Mouse (Mus musculus) limb, embryonic 11.5 days (tissue): ENCODE data around the gene Hyal3. TPM values are rescaled to one million over a fixed set of nuclear protein-coding genes. Genes with fewer than 3 reads are reported as not detected.

Experiments used
- ATAC-seq: fragments of 200-750 bp; cut with Nextera tagmentation; 2 replicates; pipeline ENCODE4 v1.8.0; 2017; ENCODE audit warnings: low read depth; ENCODE audit not compliant: insufficient number of reproducible peaks, low FRiP score, low TSS enrichment
- DNase-seq: peaks from one replicate; pipeline ENCODE4 v3.0.0-alpha.2; 2015; ENCODE audit warnings: low spot score
- H3K27ac ChIP-seq: fragments of 300-500 bp; sonication (generic); replicated peaks from 2 replicates; pipeline ENCODE4 v1.5.1; 2014; ENCODE audit warnings: low read depth, mild to moderate bottlenecking, low read length
- H3K27me3 ChIP-seq: fragments of 300-500 bp; sonication (generic); 2 replicates; pipeline ENCODE4 v1.6.1; 2014; ENCODE audit warnings: mild to moderate bottlenecking, low read length, mixed read lengths; ENCODE audit not compliant: control insufficient read depth, insufficient read depth
- H3K36me3 ChIP-seq: fragments of 300-500 bp; sonication (generic); 2 replicates; pipeline ENCODE4 v1.6.1; 2014; ENCODE audit warnings: mild to moderate bottlenecking, low read length, moderate library complexity, mixed read lengths; ENCODE audit not compliant: control insufficient read depth, insufficient read depth
- H3K4me1 ChIP-seq: fragments of 300-500 bp; sonication (generic); 2 replicates; pipeline ENCODE4 v1.6.1; 2014; ENCODE audit warnings: low read length, mixed read lengths; ENCODE audit not compliant: control insufficient read depth, insufficient read depth
- H3K4me2 ChIP-seq: fragments of 300-500 bp; sonication (generic); 2 replicates; pipeline ENCODE4 v1.6.1; 2014; ENCODE audit warnings: low read depth, mild to moderate bottlenecking, moderate library complexity; ENCODE audit not compliant: severe bottlenecking
- H3K4me3 ChIP-seq: fragments of 300-500 bp; sonication (generic); 2 replicates; pipeline ENCODE4 v1.5.1; 2014; ENCODE audit warnings: low read depth, low read length
- H3K9ac ChIP-seq: fragments of 300-500 bp; sonication (generic); 2 replicates; pipeline ENCODE4 v1.6.1; 2014; ENCODE audit warnings: mild to moderate bottlenecking, low read length
- H3K9me3 ChIP-seq: fragments of 300-500 bp; sonication (generic); 2 replicates; pipeline ENCODE4 v1.6.1; 2016; ENCODE audit warnings: low read length; ENCODE audit not compliant: control insufficient read depth
- WGBS: fragments of 180-500 bp; shearing (Covaris S2); extraction: QIAGEN DNeasy Blood & Tissue Kit; methylation state at CpG from one replicate; pipeline ENCODE4 v1.1.7; 2014; 5-methylcytosine and 5-hydroxymethylcytosine counted together
- polyA plus RNA-seq: library from polyadenylated mRNA; unstranded; fragments of >200 nt; fragmentation: Nextera tagmentation; extraction: Ambion mirVana; gene quantifications from 2 replicates; pipeline ENCODE4 v1.2.1, GENCODE M21; 2014

Gene Hyal3
- polyA plus RNA-seq, 1 experiment from 2014 or later: 0.57 TPM

DNA sequence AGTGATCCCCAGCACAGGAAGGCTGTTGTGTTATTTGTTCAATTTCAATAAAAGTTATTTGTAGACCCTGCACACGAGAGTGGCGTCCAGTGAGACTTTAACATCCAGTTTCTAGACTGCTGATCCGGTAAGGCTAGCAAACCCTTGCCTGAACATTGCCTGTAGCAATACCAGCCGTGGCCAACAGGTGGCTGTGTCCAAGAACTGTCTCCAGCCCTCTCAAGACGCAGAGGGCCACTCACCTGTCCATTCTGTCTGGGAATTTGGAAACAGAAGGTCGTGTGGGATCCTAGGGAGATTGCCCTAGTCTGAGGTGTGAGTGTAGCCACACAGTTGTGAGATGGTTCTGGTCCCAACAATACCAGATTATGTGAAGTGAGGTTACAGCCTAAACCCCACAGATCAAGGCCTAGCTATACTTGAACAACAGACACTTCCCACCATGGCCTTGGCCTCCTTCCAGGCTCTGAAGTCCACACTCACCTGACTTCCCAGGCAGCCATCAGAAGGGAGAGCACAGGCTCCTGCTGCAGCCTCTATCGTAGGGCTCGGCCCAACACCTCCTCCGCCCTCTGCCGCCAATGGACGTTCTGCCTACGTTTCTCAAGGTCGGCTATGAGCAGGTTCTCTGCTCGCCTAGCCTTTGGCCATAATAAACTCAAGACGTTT is 14.4 kb upstream of the Hyal3 start:
- DNase-seq (peak; percentile 91), ATAC-seq (no peak)
- no peak overlapping the region for H3K4me3 ChIP-seq
- peaks cover 11% of the 10 kb centered on the region; the same call in 1 of the 2 replicates for H3K36me3 ChIP-seq
- peaks cover 26% of the 10 kb centered on the region for H3K4me1 ChIP-seq
- no peak overlapping the region for H3K27ac ChIP-seq
- H3K9me3 ChIP-seq: no peaks in the 10 kb centered on the region
- H3K9ac ChIP-seq: no peak overlapping the region
- 65% methylated on average over 15 of the region's 15 CpGs for WGBS
- H3K27me3 ChIP-seq: no peaks in the 10 kb centered on the region
- no peak overlapping the region for H3K4me2 ChIP-seq

DNA sequence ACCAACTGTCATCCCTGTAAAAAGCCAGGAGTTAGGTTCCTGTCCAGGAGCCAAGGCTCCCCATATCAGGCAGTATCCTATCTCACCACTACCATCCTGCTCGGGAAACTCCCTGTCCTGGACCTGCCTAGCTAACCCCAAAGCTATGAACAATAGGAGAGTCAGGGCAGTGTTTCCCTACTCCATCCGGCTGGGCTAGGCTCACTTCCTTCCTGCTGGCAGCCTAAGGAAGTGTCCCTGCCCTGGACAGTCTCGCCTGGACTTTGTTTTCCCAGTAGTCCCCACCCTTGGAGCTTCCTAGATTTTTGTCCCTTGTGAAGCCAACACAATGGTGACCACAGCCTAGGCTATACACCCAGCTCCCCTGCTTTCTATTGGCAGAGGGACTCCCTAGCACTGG is 13.8 kb upstream of the Hyal3 start:
- no peak for DNase-seq
- ATAC-seq: no peak
- 76% methylated on average over 3 of the region's 3 CpGs for WGBS

DNA sequence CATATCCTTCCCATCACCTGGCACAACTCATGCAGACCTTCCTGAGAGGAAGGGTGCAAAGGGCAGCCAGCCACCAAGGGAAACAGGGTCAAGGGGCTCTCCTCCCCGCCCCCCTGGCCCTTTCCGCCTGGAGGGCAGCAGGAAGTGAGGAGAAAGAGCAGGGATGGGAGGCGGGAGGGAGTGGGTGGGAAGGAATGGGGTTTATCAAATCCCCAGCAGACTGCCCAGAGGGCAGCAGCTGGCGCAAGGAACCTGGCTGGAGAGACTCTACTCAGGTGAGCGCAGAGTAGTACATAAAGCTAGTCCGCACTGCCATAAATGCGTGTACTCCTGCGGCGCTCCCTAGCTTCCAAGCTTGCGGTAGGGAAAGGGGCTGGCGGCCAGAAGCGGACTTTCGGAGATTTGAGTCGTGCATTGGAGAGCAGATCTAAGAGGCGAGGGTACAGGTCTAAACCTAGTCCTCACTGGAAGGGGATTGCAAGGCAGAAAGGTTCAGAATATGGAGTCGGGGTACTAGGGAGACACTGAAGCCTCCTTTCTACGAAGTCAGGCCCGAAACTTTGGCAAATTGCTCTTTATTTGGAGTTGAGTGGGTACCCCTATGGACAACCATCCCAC is 12.8 kb upstream of the Hyal3 start, which contains the start of gene Hyal2:
Gene Hyal2, plus strand, starts transcription at position 244 of the 618 bp plus-strand sequence.
- peak within 1 kb of the TSS; percentile 89 for H3K9ac ChIP-seq
- peaks cover 18% of the 10 kb centered on the region; the same call in 1 of the 2 replicates for H3K36me3 ChIP-seq
- H3K4me1 ChIP-seq: peaks cover 26% of the 10 kb centered on the region
- DNase-seq: peak; percentile 43
- ATAC-seq: no peak
- peak within 1 kb of the TSS; percentile 93 for H3K4me2 ChIP-seq
- H3K9me3 ChIP-seq: no peaks in the 10 kb centered on the region
- peak within 1 kb of the TSS; percentile 73 for H3K27ac ChIP-seq
- no peaks in the 10 kb centered on the region for H3K27me3 ChIP-seq
- peak within 1 kb of the TSS; percentile 84 for H3K4me3 ChIP-seq
- WGBS: 5% methylated on average over 18 of the region's 18 CpGs

More for the DNA sequence above, 13.8 kb upstream of the Hyal3 start:
- Histone ChIP-seq H3K4me1 (peaks cover 26% of the 10 kb centered on the region), H3K27ac (no peak overlapping the region), H3K9ac (no peak overlapping the region), H3K36me3 (peaks cover 10% of the 10 kb centered on the region; the same call in 1 of the 2 replicates), H3K4me3 (no peak overlapping the region), H3K4me2 (no peak overlapping the region), H3K27me3 (no peaks in the 10 kb centered on the region), H3K9me3 (no peaks in the 10 kb centered on the region)

DNA sequence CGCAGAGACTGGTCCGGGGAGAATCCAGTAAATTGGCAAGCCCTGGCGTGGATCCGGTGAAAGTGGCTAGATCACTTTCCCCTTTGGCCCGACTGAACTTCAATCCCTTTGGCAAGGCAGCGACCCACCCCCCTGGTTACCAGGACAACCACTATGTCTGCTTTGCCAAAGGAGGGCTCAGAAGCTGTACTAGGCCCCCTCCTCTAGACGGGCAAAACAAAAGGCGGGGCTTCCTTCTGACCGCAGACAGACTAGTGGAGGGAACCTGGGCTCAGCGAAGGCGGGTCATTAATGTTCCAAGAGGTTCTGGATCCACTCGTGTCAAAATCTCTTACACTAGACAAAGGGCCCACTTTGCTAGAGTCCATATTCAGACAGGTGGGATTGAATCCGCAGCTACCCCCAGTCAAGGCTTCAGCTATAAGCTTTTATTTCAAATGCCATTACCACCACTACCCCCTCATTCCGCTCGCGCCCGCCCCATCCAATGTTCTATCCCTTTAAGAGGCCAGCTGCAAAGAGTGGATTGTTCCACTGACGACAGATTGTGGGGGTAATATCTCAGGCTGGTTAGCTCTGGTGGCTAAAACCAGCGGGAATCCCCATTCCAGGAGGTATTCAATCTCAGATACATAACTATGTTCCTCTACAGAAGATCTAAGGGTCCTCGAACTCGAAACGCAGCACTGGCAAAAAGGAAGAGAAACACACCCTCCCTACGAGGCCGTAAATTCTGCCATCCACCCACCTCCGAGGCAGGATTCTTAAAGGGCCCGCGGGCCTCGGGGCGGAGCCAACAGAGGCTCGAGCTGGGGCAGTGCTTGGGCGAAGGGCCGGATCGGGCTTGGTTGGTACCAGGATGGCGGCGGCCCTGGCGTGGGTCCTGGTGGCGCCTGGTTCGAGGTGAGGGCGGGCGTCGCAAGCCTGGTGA is 12.0 kb upstream of the Hyal3 start:
- under 1% methylated on average over 41 of the region's 41 CpGs for WGBS
- peaks cover 21% of the 10 kb centered on the region; the same call in 1 of the 2 replicates for H3K36me3 ChIP-seq
- peak; percentile 88 for DNase-seq
- H3K4me1 ChIP-seq: peaks cover 26% of the 10 kb centered on the region
- peak overlapping the region; percentile 84 for H3K4me3 ChIP-seq
- peak overlapping the region; percentile 89 for H3K9ac ChIP-seq
- peak overlapping the region; percentile 93 for H3K4me2 ChIP-seq
- H3K27ac ChIP-seq: peak overlapping the region; percentile 73
- H3K27me3 ChIP-seq: no peaks in the 10 kb centered on the region
- peak; percentile 77 for ATAC-seq
- no peaks in the 10 kb centered on the region for H3K9me3 ChIP-seq

DNA sequence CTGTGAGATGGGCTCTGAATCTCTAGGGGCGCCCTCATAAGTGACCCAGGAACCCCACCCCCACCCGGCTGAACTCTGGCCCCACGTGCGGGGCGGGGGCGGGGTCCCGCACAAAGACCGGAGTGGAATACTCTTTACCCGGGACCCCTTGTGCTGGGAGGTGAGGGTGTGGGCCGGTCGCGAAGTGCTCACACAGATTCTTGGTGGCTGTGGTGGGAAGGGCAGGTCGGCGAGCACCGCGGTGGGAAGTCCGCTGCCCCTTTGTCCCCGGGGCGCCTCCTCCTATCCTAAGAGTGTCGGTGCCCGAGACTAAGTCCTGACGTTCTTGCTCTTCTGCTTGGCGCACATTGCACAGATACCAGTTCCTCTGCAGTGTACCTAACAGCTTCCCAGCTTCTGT is 11.3 kb upstream of the Hyal3 start:
- H3K36me3 ChIP-seq: peaks cover 23% of the 10 kb centered on the region; the same call in 1 of the 2 replicates
- H3K9me3 ChIP-seq: no peaks in the 10 kb centered on the region
- peak overlapping the region; percentile 84 for H3K4me3 ChIP-seq
- H3K9ac ChIP-seq: peak overlapping the region; percentile 89
- ATAC-seq (peak; percentile 63; the same call in 1 of the 2 replicates), DNase-seq (no peak)
- no peaks in the 10 kb centered on the region for H3K27me3 ChIP-seq
- 1% methylated on average over 19 of the region's 23 CpGs for WGBS
- peak overlapping the region; percentile 93 for H3K4me2 ChIP-seq
- peaks cover 23% of the 10 kb centered on the region for H3K4me1 ChIP-seq
- peak overlapping the region; percentile 73 for H3K27ac ChIP-seq

DNA sequence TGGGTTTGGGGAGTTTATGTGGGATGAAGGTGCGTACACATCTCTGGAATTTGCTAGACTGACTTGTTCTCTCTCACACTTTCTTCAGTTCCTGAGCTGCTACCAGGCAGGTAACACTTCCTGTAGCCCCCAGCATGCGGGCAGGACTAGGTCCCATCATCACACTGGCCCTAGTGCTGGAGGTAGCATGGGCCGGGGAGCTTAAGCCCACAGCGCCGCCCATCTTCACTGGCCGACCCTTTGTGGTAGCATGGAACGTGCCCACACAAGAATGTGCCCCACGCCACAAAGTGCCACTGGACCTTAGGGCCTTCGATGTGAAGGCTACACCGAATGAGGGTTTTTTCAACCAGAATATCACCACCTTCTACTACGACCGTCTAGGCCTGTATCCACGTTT is 10.6 kb upstream of the Hyal3 start:
- peak overlapping the region; percentile 93 for H3K4me2 ChIP-seq
- 61% methylated on average over 13 of the region's 13 CpGs for WGBS
- no peaks in the 10 kb centered on the region for H3K9me3 ChIP-seq
- H3K9ac ChIP-seq: peak overlapping the region; percentile 89
- DNase-seq (no peak), ATAC-seq (no peak)
- peaks cover 23% of the 10 kb centered on the region for H3K4me1 ChIP-seq
- peaks cover 23% of the 10 kb centered on the region; the same call in 1 of the 2 replicates for H3K36me3 ChIP-seq
- H3K27ac ChIP-seq: no peak overlapping the region; the same call in 1 of the 2 replicates
- no peaks in the 10 kb centered on the region for H3K27me3 ChIP-seq
- peak overlapping the region; percentile 84 for H3K4me3 ChIP-seq

DNA sequence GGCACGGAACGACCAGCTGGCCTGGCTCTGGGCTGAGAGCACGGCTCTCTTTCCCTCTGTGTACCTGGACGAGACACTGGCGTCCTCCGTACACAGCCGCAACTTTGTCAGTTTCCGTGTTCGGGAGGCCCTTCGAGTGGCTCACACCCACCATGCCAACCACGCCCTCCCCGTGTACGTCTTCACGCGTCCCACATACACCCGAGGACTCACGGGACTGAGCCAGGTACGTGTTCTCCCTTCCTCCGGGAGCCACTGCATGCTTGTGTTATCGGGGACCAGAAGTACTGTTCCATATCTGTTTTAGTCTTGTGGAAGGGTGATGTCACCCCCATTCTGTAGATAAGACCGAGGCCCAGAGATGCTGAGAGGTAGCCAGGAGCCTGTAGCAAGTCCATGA is 9.8 kb upstream of the Hyal3 start:
- no peaks in the 10 kb centered on the region for H3K9me3 ChIP-seq
- DNase-seq: no peak
- no peak overlapping the region for H3K27ac ChIP-seq
- H3K4me1 ChIP-seq: peaks cover 23% of the 10 kb centered on the region
- no peak for ATAC-seq
- H3K4me3 ChIP-seq: peak overlapping the region; percentile 84
- no peaks in the 10 kb centered on the region for H3K27me3 ChIP-seq
- WGBS: 94% methylated on average over 21 of the region's 21 CpGs
- peaks cover 23% of the 10 kb centered on the region; the same call in 1 of the 2 replicates for H3K36me3 ChIP-seq
- H3K9ac ChIP-seq: 0 out of 2 replicates have a peak overlapping the region, but pooled peaks have one; percentile 1
- peak overlapping the region; percentile 93 for H3K4me2 ChIP-seq
